Mouse (Mus musculus) fat pad, adult 2 months (tissue): ENCODE data around the gene Agap1.

Source experiments
- DNase-seq: peaks from one replicate; pipeline ENCODE4 v3.0.0-alpha.2; 2011; ENCODE audit warnings: low read depth, low spot score; ENCODE audit errors: extremely low read depth

The Agap1 gene

GRCm38 (mm10) chr1:89703294-89703693 is 248.7 kb downstream of the Agap1 start:
- no peak for DNase-seq

- DNase-seq: no peak
Observed at GRCm38 (mm10) chr1:89705670-89706069, 251.1 kb downstream of the Agap1 start.

- DNase-seq: no peak
Observed at GRCm38 (mm10) chr1:89706862-89707261, 252.3 kb downstream of the Agap1 start.

- no peak for DNase-seq
Observed at GRCm38 (mm10) chr1:89707756-89708480, 253.3 kb downstream of the Agap1 start.

DNA sequence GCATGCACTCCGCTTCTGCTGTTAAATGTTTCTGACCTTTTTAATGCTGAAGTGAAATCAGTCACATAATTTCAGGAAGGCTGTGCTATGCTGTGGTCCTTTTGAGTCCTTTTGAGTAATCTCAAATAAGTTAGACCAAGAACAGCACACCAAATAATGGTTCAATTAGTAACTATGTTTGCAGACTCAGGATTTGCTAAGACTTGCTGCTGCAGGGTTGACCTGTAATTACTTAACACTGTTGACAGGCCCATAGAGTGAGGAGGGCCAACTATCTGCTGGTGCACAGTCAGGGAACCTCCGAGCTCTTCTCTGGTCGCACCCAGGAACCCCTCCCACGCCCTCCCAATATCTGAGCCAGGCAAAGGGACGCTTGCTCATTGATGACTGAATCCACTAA is 255.2 kb downstream of the Agap1 start:
- DNase-seq: no peak

- no peak for DNase-seq
Observed at GRCm38 (mm10) chr1:89713681-89714080, 259.1 kb downstream of the Agap1 start.

- DNase-seq: no peak
Observed at GRCm38 (mm10) chr1:89714165-89714980, 259.8 kb downstream of the Agap1 start.

GRCm38 (mm10) chr1:89716234-89716633 is 261.6 kb downstream of the Agap1 start:
- DNase-seq: no peak

- DNase-seq: no peak
Observed at GRCm38 (mm10) chr1:89717100-89717499, 262.5 kb downstream of the Agap1 start.

DNA sequence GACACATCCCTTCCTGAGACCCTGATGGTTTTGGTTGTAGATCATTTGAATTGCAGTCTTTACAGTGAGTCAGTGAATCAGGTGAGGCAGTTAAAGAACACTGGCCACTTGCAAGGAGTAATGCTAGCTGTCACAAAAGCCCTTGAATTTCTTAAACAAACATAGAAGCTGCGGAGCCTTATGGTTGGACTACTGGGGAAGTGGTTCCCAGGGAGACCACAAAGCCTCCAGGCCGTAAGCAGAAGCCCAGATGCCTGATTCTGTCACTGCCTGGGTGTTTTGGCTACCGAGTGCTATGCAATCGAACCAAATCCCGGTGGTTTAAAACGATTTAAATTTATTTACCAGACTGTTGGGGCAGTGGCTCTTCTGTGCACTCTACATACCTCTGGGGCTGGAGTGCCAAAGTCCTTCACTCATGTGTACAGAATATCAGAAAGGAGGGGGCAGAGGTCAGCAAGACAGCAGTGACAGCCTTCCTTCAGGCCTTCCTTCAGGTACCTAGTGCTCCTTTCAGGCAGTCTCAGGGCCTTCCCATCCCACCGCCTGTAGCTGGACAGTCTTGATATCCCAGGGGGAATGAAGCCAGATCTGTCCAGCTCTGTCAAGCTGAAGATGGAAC is 264.3 kb downstream of the Agap1 start:
- DNase-seq: no peak

DNA sequence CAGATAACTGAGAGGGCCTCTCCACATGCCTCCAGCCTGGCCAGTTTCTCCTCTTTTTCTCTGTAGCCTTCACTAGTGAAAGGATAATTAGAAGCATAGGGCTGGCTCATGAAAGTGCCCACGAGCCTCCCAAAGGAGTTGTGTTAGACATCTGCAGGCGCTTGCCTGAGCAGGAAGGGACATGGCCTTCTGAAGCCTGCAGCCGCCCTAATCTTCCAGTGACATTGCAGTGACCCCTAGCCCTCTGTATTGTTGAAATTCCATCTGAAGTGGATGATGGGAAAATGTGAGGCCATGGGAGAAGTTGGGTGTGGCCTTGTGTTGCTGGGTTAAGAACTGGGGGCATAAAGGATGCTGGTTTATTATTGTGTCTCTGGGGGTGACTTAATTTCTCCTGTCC is 269.5 kb downstream of the Agap1 start:
- no peak for DNase-seq

GRCm38 (mm10) chr1:89724555-89724954 is 269.9 kb downstream of the Agap1 start:
- no peak for DNase-seq

- no peak for DNase-seq
Observed at GRCm38 (mm10) chr1:89724957-89725356, 270.4 kb downstream of the Agap1 start.

- no peak for DNase-seq
Observed at GRCm38 (mm10) chr1:89728481-89728880, 273.9 kb downstream of the Agap1 start.

DNA sequence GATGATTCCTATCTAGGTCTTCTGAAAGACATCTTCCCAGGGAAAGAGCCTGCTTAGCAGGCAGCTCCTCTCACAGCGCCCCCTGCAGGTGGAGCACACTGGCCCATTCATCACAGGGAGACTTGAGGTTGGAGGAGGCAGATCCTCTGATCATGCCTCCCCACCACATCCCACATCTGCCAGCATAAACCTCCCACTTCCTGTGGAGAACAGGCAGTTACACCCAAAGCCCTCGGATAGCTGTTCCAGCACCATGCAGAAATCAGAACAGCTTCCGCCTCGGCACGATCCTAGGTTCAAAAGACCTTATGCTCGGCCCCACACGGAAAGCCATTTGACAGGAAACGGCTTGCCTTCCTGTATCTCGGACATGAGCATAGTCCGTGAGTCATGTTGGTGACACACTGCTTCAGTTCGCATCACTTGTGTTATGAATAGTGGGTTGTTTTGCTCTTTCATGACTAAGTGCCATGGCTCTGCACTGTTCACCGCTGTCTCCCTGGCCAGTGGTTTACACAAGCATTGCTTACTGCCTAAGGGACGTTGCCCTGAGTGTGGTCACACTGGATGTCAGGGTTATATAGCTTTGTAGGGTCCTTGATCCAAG is 276.1 kb downstream of the Agap1 start:
- DNase-seq: no peak

GRCm38 (mm10) chr1:89734368-89734767 is 279.8 kb downstream of the Agap1 start:
- DNase-seq: no peak

DNA sequence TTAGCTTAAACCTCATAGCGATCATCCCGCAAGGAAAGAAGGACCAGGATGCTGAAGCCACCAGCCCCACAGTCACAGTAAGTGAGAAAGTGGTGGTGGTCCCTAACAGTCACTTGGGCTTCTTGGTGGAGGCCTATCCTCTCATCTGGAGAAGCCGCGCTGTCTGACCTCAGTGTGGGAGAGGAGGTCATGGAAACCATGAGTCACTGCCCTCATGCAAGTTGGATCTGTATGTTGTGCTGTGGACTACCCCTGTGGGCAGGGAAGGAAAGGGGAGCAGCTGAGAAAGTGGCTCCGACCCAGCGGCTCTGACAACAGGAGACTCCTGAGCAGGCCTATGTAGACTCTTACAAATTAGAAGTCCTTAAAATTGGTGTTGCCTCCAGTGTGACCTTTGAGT is 280.5 kb downstream of the Agap1 start:
- DNase-seq: no peak

- no peak for DNase-seq
Observed at GRCm38 (mm10) chr1:89736021-89736420, 281.4 kb downstream of the Agap1 start.

GRCm38 (mm10) chr1:89739067-89739774 is 284.6 kb downstream of the Agap1 start:
- DNase-seq: no peak

- no peak for DNase-seq
Observed at GRCm38 (mm10) chr1:89739775-89740099, 285.1 kb downstream of the Agap1 start.

- no peak for DNase-seq
Observed at GRCm38 (mm10) chr1:89742359-89742758, 287.8 kb downstream of the Agap1 start.
